Mouse (Mus musculus) midbrain, postnatal 0 days (tissue): ENCODE measurements around the gene Ttyh2. TPM values are rescaled to one million over a fixed set of nuclear protein-coding genes. Genes with fewer than 3 reads are reported as not detected.

ENCODE experiments used
- ATAC-seq: fragments of 200-750 bp; cut with Nextera tagmentation; 2 replicates; pipeline ENCODE4 v1.8.0; 2017; ENCODE audit warnings: moderate number of reproducible peaks, mild to moderate bottlenecking, moderate TSS enrichment, moderate library complexity; ENCODE audit not compliant: low FRiP score
- DNase-seq: peaks from one replicate; pipeline ENCODE4 v3.0.0-alpha.2; 2015; ENCODE audit warnings: low spot score
- H3K27ac ChIP-seq: fragments of 300-500 bp; sonication (generic); 2 replicates; pipeline ENCODE4 v1.5.1; 2014; ENCODE audit warnings: low read depth, mild to moderate bottlenecking, low read length, mixed read lengths
- H3K27me3 ChIP-seq: fragments of 300-500 bp; sonication (generic); 2 replicates; pipeline ENCODE4 v1.6.1; 2014; ENCODE audit warnings: low read length, control low read depth, mixed read lengths; ENCODE audit not compliant: insufficient read depth
- H3K36me3 ChIP-seq: fragments of 300-500 bp; sonication (generic); 2 replicates; pipeline ENCODE4 v1.6.1; 2014; ENCODE audit warnings: low read length, control low read depth, mixed read lengths; ENCODE audit not compliant: insufficient read depth
- H3K4me1 ChIP-seq: fragments of 300-500 bp; sonication (generic); 2 replicates; pipeline ENCODE4 v1.6.1; 2014; ENCODE audit warnings: mild to moderate bottlenecking, control low read depth, antibody characterized with exemption, low read length, mixed read lengths; ENCODE audit not compliant: insufficient read depth
- H3K4me2 ChIP-seq: fragments of 300-500 bp; sonication (generic); 2 replicates; pipeline ENCODE4 v1.6.1; 2014; ENCODE audit warnings: low read depth, mild to moderate bottlenecking, low read length, mixed read lengths; ENCODE audit not compliant: poor library complexity, severe bottlenecking
- H3K4me3 ChIP-seq: fragments of 300-500 bp; sonication (generic); 2 replicates; pipeline ENCODE4 v1.5.1; 2014; ENCODE audit warnings: low read depth, mild to moderate bottlenecking, low read length, moderate library complexity
- H3K9ac ChIP-seq: fragments of 300-500 bp; sonication (generic); replicated peaks from 2 replicates; pipeline ENCODE4 v1.6.1; 2014; ENCODE audit warnings: mild to moderate bottlenecking, low read length, moderate library complexity, mixed read lengths; ENCODE audit not compliant: poor library complexity, severe bottlenecking
- H3K9me3 ChIP-seq: fragments of 300-500 bp; sonication (generic); 2 replicates; pipeline ENCODE4 v1.6.1; 2016; ENCODE audit warnings: low read length, control low read depth
- CTCF ChIP-seq: IDR thresholded peaks from 2 replicates; pipeline ENCODE4 v1.5.1; 2016; ENCODE audit warnings: antibody characterized with exemption, mild to moderate bottlenecking
- WGBS: fragments of 180-500 bp; shearing (Covaris S2); extraction: QIAGEN DNeasy Blood & Tissue Kit; methylation state at CpG from one replicate; pipeline ENCODE4 v1.1.7; 2014; 5-methylcytosine and 5-hydroxymethylcytosine counted together
- polyA plus RNA-seq: library from polyadenylated mRNA; unstranded; fragments of >200 nt; fragmentation: Nextera tagmentation; extraction: Ambion mirVana; gene quantifications from 2 replicates; pipeline ENCODE4 v1.2.1, GENCODE M21; 2015
- total RNA-seq: library from RNA; depleted of rRNA; stranded (reverse); fragments of >200 nt; gene quantifications from 2 replicates; pipeline ENCODE4 v1.2.3, GENCODE M21; 2014

The Ttyh2 gene
- total and polyA plus RNA-seq, 2 experiments from 2014 or later, result 27.1 to 58.2 TPM

GRCm38 (mm10) chr11:114691454-114692182 is 16.4 kb downstream of the Ttyh2 start:
- no peaks in the 10 kb centered on the region for H3K9me3 ChIP-seq
- H3K27ac ChIP-seq, result no peak overlapping the region
- H3K27me3 ChIP-seq, result no peaks in the 10 kb centered on the region
- no peak overlapping the region for H3K9ac ChIP-seq
- no peak for ATAC-seq
- 61% methylated on average over 6 of the region's 6 CpGs for WGBS
- no peaks in the 10 kb centered on the region for H3K36me3 ChIP-seq
- TF ChIP-seq CTCF, result no peak
- no peak overlapping the region for H3K4me2 ChIP-seq
- DNase-seq, result no peak
- H3K4me3 ChIP-seq, result no peak overlapping the region
- no peaks in the 10 kb centered on the region for H3K4me1 ChIP-seq

DNA sequence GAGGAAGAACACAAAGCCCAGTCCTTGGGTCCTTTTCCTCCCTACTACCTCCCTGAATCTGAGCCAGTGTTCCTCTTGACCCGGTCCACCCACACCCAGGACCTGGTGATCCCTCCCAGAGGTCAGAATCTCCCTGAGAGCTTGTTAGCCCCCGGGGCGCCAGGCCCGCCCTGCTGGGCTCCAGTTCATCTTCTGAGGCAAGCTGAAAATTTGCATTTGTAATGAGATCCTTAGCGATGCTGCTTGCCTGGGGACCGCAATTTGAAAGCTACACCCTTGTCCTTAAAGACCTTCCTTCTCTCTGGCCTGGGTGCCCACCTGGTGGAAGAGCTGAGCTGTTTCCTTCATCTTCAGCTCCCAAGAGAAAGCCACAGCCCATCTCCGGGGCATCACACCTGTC is 17.4 kb downstream of the Ttyh2 start:
- no peak overlapping the region for H3K4me3 ChIP-seq
- DNase-seq (no peak), ATAC-seq (no peak)
- H3K36me3 ChIP-seq, result no peaks in the 10 kb centered on the region
- no peak overlapping the region for H3K9ac ChIP-seq
- 39% methylated on average over 7 of the region's 7 CpGs for WGBS
- no peaks in the 10 kb centered on the region for H3K9me3 ChIP-seq
- no peaks in the 10 kb centered on the region for H3K4me1 ChIP-seq
- no peak for TF ChIP-seq CTCF
- no peak overlapping the region for H3K27ac ChIP-seq
- H3K4me2 ChIP-seq, result no peak overlapping the region
- H3K27me3 ChIP-seq, result no peaks in the 10 kb centered on the region

GRCm38 (mm10) chr11:114693456-114693855 is 18.2 kb downstream of the Ttyh2 start:
- no peak for TF ChIP-seq CTCF
- ATAC-seq (no peak), DNase-seq (no peak)
- Histone ChIP-seq H3K9ac (no peak overlapping the region), H3K36me3 (no peaks in the 10 kb centered on the region), H3K9me3 (no peaks in the 10 kb centered on the region), H3K27ac (no peak overlapping the region), H3K4me2 (no peak overlapping the region), H3K4me1 (no peaks in the 10 kb centered on the region), H3K4me3 (no peak overlapping the region), H3K27me3 (no peaks in the 10 kb centered on the region)
- WGBS, result 90% methylated on average over 6 of the region's 6 CpGs

DNA sequence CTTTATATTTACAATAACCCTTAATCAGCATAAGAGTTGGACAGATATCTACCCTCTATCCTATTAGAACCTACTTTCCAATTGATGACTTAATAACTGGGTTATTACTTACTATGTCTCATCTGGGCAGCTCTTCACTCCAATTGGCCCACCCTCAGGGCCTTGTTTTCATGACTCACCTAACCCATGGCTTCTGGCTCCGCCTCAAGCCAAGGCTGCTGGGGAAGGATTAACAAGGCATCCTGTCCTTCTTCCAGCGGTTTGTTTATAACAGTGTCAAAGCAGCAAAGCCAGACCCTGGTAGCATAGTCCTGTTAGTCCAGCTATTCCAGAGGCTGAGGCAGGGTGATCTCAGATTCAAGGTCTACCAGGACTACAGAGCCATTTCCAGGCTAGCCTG is 19.2 kb downstream of the Ttyh2 start:
- Histone ChIP-seq H3K4me1 (no peaks in the 10 kb centered on the region), H3K36me3 (no peaks in the 10 kb centered on the region), H3K9ac (no peak overlapping the region), H3K27ac (no peak overlapping the region), H3K9me3 (no peaks in the 10 kb centered on the region), H3K27me3 (no peaks in the 10 kb centered on the region), H3K4me3 (no peak overlapping the region), H3K4me2 (no peak overlapping the region)
- WGBS, result 82% methylated on average over 2 of the region's 2 CpGs
- no peak for DNase-seq
- ATAC-seq, result no peak
- TF ChIP-seq CTCF, result no peak

- WGBS, result 94% methylated on average over 7 of the region's 7 CpGs
- Histone ChIP-seq H3K27me3 (no peaks in the 10 kb centered on the region), H3K27ac (no peak overlapping the region), H3K36me3 (no peaks in the 10 kb centered on the region), H3K4me3 (no peak overlapping the region), H3K9me3 (no peaks in the 10 kb centered on the region), H3K9ac (no peak overlapping the region), H3K4me2 (no peak overlapping the region), H3K4me1 (no peaks in the 10 kb centered on the region)
- DNase-seq (no peak), ATAC-seq (no peak)
- no peak for TF ChIP-seq CTCF
These were observed 23.3 kb downstream of the Ttyh2 start for GRCm38 (mm10) chr11:114698496-114698895.

DNA sequence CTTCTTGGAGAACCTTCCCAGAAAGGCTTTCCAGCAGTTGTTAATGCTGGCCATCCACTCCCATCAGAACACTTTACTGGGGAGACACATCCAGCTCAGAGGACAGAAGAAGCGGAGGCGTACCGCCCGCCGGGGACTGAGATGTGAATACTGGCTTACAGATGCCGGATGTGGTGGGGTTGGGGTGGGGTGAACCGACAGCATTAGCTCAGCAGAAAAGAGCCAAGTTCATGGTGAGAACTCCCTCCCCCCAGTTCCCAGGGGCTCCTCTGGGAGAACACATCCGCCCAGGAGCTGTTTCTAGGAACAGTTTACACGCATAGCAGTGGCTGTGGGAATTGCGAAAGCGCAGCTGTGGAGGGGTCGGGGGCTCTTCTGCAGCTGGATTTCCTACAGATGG is 24.3 kb downstream of the Ttyh2 start:
- no peak for TF ChIP-seq CTCF
- WGBS, result 82% methylated on average over 12 of the region's 12 CpGs

More for the DNA sequence above, 24.3 kb downstream of the Ttyh2 start:
- Histone ChIP-seq H3K4me1 (peaks cover 4% of the 10 kb centered on the region; the same call in 1 of the 2 replicates), H3K36me3 (no peaks in the 10 kb centered on the region), H3K4me3 (no peak overlapping the region), H3K9me3 (no peaks in the 10 kb centered on the region), H3K27me3 (no peaks in the 10 kb centered on the region), H3K4me2 (no peak overlapping the region), H3K27ac (no peak overlapping the region), H3K9ac (no peak overlapping the region)
- DNase-seq (no peak), ATAC-seq (no peak)
